Comparison of ENCODE assay signal across 9 mouse cellular contexts in the genomic region with DNA sequence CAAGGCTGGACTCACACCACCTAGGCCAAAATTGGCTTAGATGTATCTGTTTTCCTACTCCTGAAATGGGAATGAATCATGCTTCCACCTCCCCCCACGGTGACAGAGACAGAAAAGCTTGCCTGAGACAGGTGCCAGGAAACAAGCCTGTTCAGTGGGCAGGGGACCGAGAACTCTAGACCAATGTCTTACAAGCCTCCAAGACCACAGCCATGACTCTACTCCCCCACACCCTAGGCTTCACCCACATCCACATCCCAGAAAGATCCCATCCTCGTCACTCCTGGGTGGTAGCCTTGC. TPM values are rescaled to one million over a fixed set of nuclear protein-coding genes. Genes with fewer than 3 reads are reported as not detected.
A peak's percentile ranks its signal among the peaks of the same experiment; 100 is the strongest.
DNase-seq lines count a peak whose midpoint lies in the region; ATAC-seq lines count a peak whose summit lies in the region.
"Had no signal": no experiment of that assay in that cellular context is flagged by ENCODE, and none has a peak within 500 bp of the region (broad histone marks: within the 10 kb centered on the region; RNA-seq: fewer than 3 reads in every experiment).

No protein-coding gene starts in this region.

- DNase-seq in heart, adult 11 months, result no peak
- DNase-seq in lung, postnatal 10 days, result peak; percentile 28
- no peak for DNase-seq in lung, postnatal 36 days
- no peak for DNase-seq in layer of hippocampus, adult 18-20 months (ENCODE audit: low spot score in 2 of 2)
- DNase-seq in testis, postnatal 10 days (ENCODE audit: low spot score), result no peak

- H3K4me1 ChIP-seq in heart, embryonic 12.5 days (replicated peaks), result peaks cover 60% of the 10 kb centered on the region
- peaks cover 52% of the 10 kb centered on the region for H3K4me1 ChIP-seq in embryonic facial prominence, embryonic 15.5 days
- H3K4me1 ChIP-seq in stomach, embryonic 16.5 days (ENCODE audit: control insufficient read depth, insufficient read depth, low read length), result peaks cover 22% of the 10 kb centered on the region

- no peaks in the 10 kb centered on the region for H3K9me3 ChIP-seq in heart, embryonic 12.5 days (replicated peaks)
- H3K9me3 ChIP-seq in embryonic facial prominence, embryonic 15.5 days (replicated peaks), result no peaks in the 10 kb centered on the region
- no peaks in the 10 kb centered on the region for H3K9me3 ChIP-seq in stomach, embryonic 16.5 days (replicated peaks; ENCODE audit: control insufficient read depth, low read length)
- H3K9me3 ChIP-seq: G1E had no signal

- ATAC-seq in heart, embryonic 12.5 days (ENCODE audit: insufficient number of reproducible peaks, low FRiP score), result no peak
- ATAC-seq in embryonic facial prominence, embryonic 15.5 days (ENCODE audit: insufficient number of reproducible peaks, low FRiP score, low TSS enrichment, low read depth), result no peak
- no peak for ATAC-seq in stomach, embryonic 16.5 days (ENCODE audit: insufficient read depth, low FRiP score)

- peak overlapping the region; percentile 87 for H3K27ac ChIP-seq in heart, embryonic 12.5 days (ENCODE audit: poor library complexity, severe bottlenecking)
- peak overlapping the region; percentile 93 for H3K27ac ChIP-seq in embryonic facial prominence, embryonic 15.5 days (replicated peaks)
- H3K27ac ChIP-seq in stomach, embryonic 16.5 days (ENCODE audit: low read length), result peak overlapping the region; percentile 88

- peak overlapping the region; percentile 46 for H3K4me2 ChIP-seq in heart, embryonic 12.5 days
- peak overlapping the region; percentile 34 for H3K4me2 ChIP-seq in embryonic facial prominence, embryonic 15.5 days (replicated peaks)
- no peak overlapping the region; the same call in 1 of the 2 replicates for H3K4me2 ChIP-seq in stomach, embryonic 16.5 days (ENCODE audit: low read depth, low read length)

- H3K9ac ChIP-seq in heart, embryonic 12.5 days, result peak overlapping the region; percentile 42
- H3K9ac ChIP-seq in embryonic facial prominence, embryonic 15.5 days, result no peak overlapping the region
- peak overlapping the region; percentile 62 for H3K9ac ChIP-seq in stomach, embryonic 16.5 days (ENCODE audit: low read length)

- 51% methylated on average over 3 of the region's 3 CpGs for WGBS in heart, embryonic 12.5 days
- 49% methylated on average over 3 of the region's 3 CpGs for WGBS in embryonic facial prominence, embryonic 15.5 days
- WGBS in stomach, embryonic 16.5 days, result 53% methylated on average over 3 of the region's 3 CpGs

- H3K27me3 ChIP-seq in heart, embryonic 12.5 days (replicated peaks), result no peaks in the 10 kb centered on the region
- H3K27me3 ChIP-seq in embryonic facial prominence, embryonic 15.5 days, result no peaks in the 10 kb centered on the region
- no peaks in the 10 kb centered on the region for H3K27me3 ChIP-seq in stomach, embryonic 16.5 days (ENCODE audit: control insufficient read depth, insufficient read depth, low read length)

- H3K36me3 ChIP-seq in heart, embryonic 12.5 days, result peaks cover 51% of the 10 kb centered on the region
- H3K36me3 ChIP-seq in embryonic facial prominence, embryonic 15.5 days, result peaks cover 61% of the 10 kb centered on the region
- H3K36me3 ChIP-seq in stomach, embryonic 16.5 days (ENCODE audit: control insufficient read depth, insufficient read depth, low read length), result peaks cover 14% of the 10 kb centered on the region

- H3K4me3 ChIP-seq in heart, embryonic 12.5 days, result no peak overlapping the region
- H3K4me3 ChIP-seq in embryonic facial prominence, embryonic 15.5 days (replicated peaks), result no peak overlapping the region
- H3K4me3 ChIP-seq in stomach, embryonic 16.5 days (replicated peaks; ENCODE audit: low read length), result no peak overlapping the region

RNA-seq across cellular contexts. Expression of a gene that starts 17.0 kb away (rescaled TPM):
- 13.4 and 17.3 TPM in 2 replicates for polyA plus RNA-seq in heart, embryonic 12.5 days (2016; fragmentation: Nextera tagmentation; extraction: Ambion mirVana)
- 31.7 and 33.2 TPM in 2 replicates for polyA plus RNA-seq in embryonic facial prominence, embryonic 15.5 days (2015; fragmentation: Nextera tagmentation; extraction: Ambion mirVana)
- polyA plus RNA-seq in stomach, embryonic 16.5 days (2015; fragmentation: Nextera tagmentation; extraction: Ambion mirVana), result 9.3 and 10.0 TPM in 2 replicates
- 100 to 1,000 TPM; 112 to 119 TPM for total RNA-seq in layer of hippocampus, adult 18-20 months (2021)
